Mouse (Mus musculus): ENCODE measurements around the gene Nat10. TPM values are rescaled to one million over a fixed set of nuclear protein-coding genes. Genes with fewer than 3 reads are reported as not detected.

Nat10 gene
- 15.8 and 16.1 TPM in 2 replicates for polyA plus RNA-seq (2015; fragmentation: Nextera tagmentation; extraction: Ambion mirVana)

DNA sequence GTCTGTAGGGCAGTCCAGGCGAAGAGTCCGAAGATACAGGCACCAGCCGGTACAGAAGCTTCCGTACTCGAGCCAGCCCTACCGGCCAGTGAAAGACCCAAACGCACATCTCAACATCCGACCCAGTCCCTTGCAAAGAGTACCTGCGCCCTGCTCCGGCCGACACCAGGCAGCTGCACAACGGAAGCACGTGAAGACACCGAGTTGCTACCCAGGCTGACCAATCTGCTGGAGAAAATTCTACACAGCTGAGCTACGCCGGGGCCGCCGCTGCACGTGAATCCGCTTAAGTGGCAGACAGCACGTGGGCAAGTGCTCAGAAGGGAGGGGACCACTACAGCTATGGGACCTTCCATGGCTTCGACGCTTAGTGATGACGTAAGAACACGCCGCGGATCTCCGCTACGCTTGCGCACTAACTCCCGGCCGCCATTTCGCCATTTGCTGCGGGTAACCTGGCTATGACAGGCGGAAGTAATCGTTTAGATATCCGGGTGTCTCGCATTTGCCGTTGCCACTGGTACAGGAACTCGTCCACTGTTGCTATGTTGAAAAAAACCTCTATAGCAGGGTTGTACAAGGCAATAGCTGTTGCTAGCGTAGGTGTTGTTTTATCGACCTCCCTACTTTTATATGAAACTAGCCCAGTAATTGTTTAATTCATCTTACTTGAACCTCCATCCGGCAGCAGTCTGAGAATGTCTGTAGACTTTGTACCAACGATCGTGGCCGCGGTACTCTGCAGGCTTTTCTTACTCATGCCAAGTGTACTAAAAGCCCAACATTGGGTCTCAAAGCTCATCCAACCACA is at the start of gene Nat10:
Gene Nat10, minus strand, starts transcription at position 365 of the 811 bp plus-strand sequence.
- H3K4me1 ChIP-seq = peaks cover 21% of the 10 kb centered on the region
- H3K4me3 ChIP-seq = peak within 1 kb of the TSS; percentile 79
- ATAC-seq (ENCODE audit: extremely low read depth, insufficient number of reproducible peaks, low FRiP score, low TSS enrichment) = peak; percentile 93
- peak within 1 kb of the TSS; percentile 92 for H3K4me2 ChIP-seq
- H3K9me3 ChIP-seq = no peaks in the 10 kb centered on the region
- peak within 1 kb of the TSS; percentile 76 for H3K27ac ChIP-seq (replicated peaks)
- H3K36me3 ChIP-seq = peaks cover 34% of the 10 kb centered on the region
- H3K27me3 ChIP-seq (replicated peaks) = no peaks in the 10 kb centered on the region
- peak within 1 kb of the TSS; percentile 82 for H3K9ac ChIP-seq
- under 1% methylated on average over 47 of the region's 47 CpGs for WGBS

DNA sequence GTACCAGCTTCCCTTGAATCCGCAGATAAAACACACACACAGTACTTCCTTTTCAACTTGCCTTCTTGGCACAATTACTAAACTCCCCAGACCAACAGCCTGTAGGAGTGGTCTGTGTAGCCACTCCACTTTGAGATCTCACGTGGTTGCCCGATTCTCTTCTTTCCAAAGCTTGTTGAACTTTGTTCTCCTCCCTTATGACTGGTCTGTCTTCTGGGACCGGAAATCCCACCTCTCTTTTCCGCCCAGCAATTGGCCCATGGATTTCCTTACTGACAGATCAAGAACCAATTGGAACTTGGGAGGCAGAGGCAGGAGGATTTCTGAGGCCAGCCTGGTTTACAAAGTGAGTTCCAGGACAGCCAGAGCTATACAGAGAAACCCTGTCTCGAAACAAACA is 49.3 kb upstream of the Nat10 start:
- no peak for ATAC-seq (ENCODE audit: extremely low read depth, insufficient number of reproducible peaks, low FRiP score, low TSS enrichment)
- Histone ChIP-seq H3K36me3 (no peaks in the 10 kb centered on the region), H3K4me2 (no peak overlapping the region), H3K9ac (no peak overlapping the region), H3K4me1 (no peaks in the 10 kb centered on the region), H3K27ac (replicated peaks) (no peak overlapping the region), H3K27me3 (replicated peaks) (no peaks in the 10 kb centered on the region), H3K9me3 (no peaks in the 10 kb centered on the region), H3K4me3 (no peak overlapping the region)
- 74% methylated on average over 6 of the region's 6 CpGs for WGBS

GRCm38 (mm10) chr2:103808466-103808865 is 47.4 kb upstream of the Nat10 start:
- H3K4me1 ChIP-seq = peaks cover 10% of the 10 kb centered on the region
- no peak for ATAC-seq (ENCODE audit: extremely low read depth, insufficient number of reproducible peaks, low FRiP score, low TSS enrichment)
- no peak overlapping the region for H3K27ac ChIP-seq (replicated peaks)
- no peak overlapping the region for H3K9ac ChIP-seq
- no peaks in the 10 kb centered on the region for H3K9me3 ChIP-seq
- H3K27me3 ChIP-seq (replicated peaks) = no peaks in the 10 kb centered on the region
- H3K4me3 ChIP-seq = no peak overlapping the region
- no peak overlapping the region for H3K4me2 ChIP-seq
- no peaks in the 10 kb centered on the region for H3K36me3 ChIP-seq

GRCm38 (mm10) chr2:103803770-103804530 is 42.9 kb upstream of the Nat10 start:
- no peak for ATAC-seq (ENCODE audit: extremely low read depth, insufficient number of reproducible peaks, low FRiP score, low TSS enrichment)
- 69% methylated on average over 5 of the region's 5 CpGs for WGBS
- no peaks in the 10 kb centered on the region for H3K9me3 ChIP-seq

DNA sequence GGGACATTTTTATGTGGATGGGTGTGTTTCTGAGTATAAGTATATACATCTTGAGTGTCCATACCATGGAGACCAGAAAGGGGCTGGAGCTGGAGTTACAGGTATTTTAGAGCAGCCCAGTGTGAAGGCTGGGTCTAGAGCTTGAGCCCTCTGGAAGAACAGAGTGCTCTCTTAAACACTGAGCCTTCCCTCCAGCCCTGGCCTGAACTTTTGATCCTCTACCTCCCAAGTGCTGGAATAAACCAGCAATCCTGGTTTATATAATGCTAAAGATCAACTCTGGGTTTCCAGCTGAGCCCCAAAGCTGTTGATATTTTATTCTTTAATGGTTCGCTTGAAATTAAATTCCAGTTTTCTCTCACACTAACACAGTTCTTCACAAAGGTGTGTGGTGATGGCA is 41.4 kb upstream of the Nat10 start:
- H3K36me3 ChIP-seq = no peaks in the 10 kb centered on the region
- no peaks in the 10 kb centered on the region for H3K9me3 ChIP-seq
- no peak overlapping the region for H3K4me2 ChIP-seq
- no peaks in the 10 kb centered on the region for H3K27me3 ChIP-seq (replicated peaks)
- WGBS = 82% methylated on average over 1 of the region's 1 CpGs
- H3K4me1 ChIP-seq = peaks cover 18% of the 10 kb centered on the region
- no peak overlapping the region for H3K4me3 ChIP-seq
- H3K9ac ChIP-seq = no peak overlapping the region
- no peak for ATAC-seq (ENCODE audit: extremely low read depth, insufficient number of reproducible peaks, low FRiP score, low TSS enrichment)
- H3K27ac ChIP-seq (replicated peaks) = no peak overlapping the region

More at GRCm38 (mm10) chr2:103803770-103804530, 42.9 kb upstream of the Nat10 start:
- H3K4me1 ChIP-seq = peaks cover 10% of the 10 kb centered on the region
- H3K27me3 ChIP-seq (replicated peaks) = no peaks in the 10 kb centered on the region
- H3K36me3 ChIP-seq = no peaks in the 10 kb centered on the region
- H3K27ac ChIP-seq (replicated peaks) = no peak overlapping the region
- no peak overlapping the region for H3K4me2 ChIP-seq
- H3K9ac ChIP-seq = no peak overlapping the region
- no peak overlapping the region for H3K4me3 ChIP-seq

- peak within 1 kb of the TSS; percentile 100 for H3K27ac ChIP-seq (replicated peaks)
- H3K4me1 ChIP-seq = peaks cover 23% of the 10 kb centered on the region
- H3K9ac ChIP-seq = peak within 1 kb of the TSS; percentile 100
- peaks cover 19% of the 10 kb centered on the region for H3K36me3 ChIP-seq
- peak within 1 kb of the TSS; percentile 94 for H3K4me3 ChIP-seq
- no peaks in the 10 kb centered on the region for H3K27me3 ChIP-seq (replicated peaks)
- no peaks in the 10 kb centered on the region for H3K9me3 ChIP-seq
- H3K4me2 ChIP-seq = peak within 1 kb of the TSS; percentile 84
- WGBS = 1% methylated on average over 33 of the region's 33 CpGs
- ATAC-seq (ENCODE audit: extremely low read depth, insufficient number of reproducible peaks, low FRiP score, low TSS enrichment) = peak; percentile 89
Measured at GRCm38 (mm10) chr2:103797491-103798009, 36.5 kb upstream of the Nat10 start, which contains the start of gene Caprin1. Gene Caprin1, minus strand, starts transcription at chr2:103797649.

DNA sequence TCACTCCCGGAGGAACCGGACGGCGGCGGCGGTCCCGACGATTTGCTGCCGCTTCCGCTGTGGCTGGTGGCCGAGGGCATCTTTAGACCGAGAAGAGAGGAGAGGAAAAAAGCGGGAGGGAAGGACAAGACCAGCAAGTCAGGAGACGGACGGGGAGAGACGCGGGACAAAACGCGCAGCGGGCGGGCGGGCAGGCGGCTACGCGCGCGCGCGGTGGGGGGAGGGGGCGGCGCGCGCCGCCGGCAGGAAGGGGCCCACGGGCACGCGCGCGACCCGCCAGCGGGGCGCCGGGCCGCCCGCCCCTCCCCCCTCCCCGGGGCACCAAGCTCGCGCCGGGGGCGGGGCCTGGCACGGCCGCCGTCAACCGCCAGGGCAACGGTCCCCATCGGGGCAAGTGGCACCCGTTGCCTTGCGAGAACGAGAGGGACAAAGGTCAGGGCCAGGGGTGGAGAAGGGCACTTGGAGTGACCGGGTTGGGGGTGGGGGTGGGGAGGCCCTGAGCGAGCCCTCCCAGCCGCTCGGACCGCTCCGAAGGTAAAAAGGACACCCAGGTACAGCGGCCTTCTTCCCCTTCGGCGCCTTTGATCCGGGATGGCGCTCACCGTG is 35.9 kb upstream of the Nat10 start:
- WGBS = 1% methylated on average over 53 of the region's 72 CpGs
- Histone ChIP-seq H3K36me3 (peaks cover 25% of the 10 kb centered on the region), H3K4me2 (peak overlapping the region; percentile 84), H3K4me1 (peaks cover 29% of the 10 kb centered on the region), H3K4me3 (peak overlapping the region; percentile 94), H3K27ac (replicated peaks) (peak overlapping the region; percentile 100), H3K9me3 (no peaks in the 10 kb centered on the region), H3K27me3 (replicated peaks) (no peaks in the 10 kb centered on the region), H3K9ac (peak overlapping the region; percentile 100)
- ATAC-seq (ENCODE audit: extremely low read depth, insufficient number of reproducible peaks, low FRiP score, low TSS enrichment) = peak; percentile 73

- Histone ChIP-seq H3K9ac (peak overlapping the region; percentile 100), H3K9me3 (no peaks in the 10 kb centered on the region), H3K27me3 (replicated peaks) (no peaks in the 10 kb centered on the region), H3K4me3 (peak overlapping the region; percentile 94), H3K27ac (replicated peaks) (peak overlapping the region; percentile 100), H3K4me2 (peak overlapping the region; percentile 84), H3K36me3 (peaks cover 27% of the 10 kb centered on the region), H3K4me1 (peaks cover 31% of the 10 kb centered on the region)
- 0% methylated on average over 42 of the region's 42 CpGs for WGBS
- ATAC-seq (ENCODE audit: extremely low read depth, insufficient number of reproducible peaks, low FRiP score, low TSS enrichment) = peak; percentile 39
Measured at GRCm38 (mm10) chr2:103796211-103796860, 35.3 kb upstream of the Nat10 start.

DNA sequence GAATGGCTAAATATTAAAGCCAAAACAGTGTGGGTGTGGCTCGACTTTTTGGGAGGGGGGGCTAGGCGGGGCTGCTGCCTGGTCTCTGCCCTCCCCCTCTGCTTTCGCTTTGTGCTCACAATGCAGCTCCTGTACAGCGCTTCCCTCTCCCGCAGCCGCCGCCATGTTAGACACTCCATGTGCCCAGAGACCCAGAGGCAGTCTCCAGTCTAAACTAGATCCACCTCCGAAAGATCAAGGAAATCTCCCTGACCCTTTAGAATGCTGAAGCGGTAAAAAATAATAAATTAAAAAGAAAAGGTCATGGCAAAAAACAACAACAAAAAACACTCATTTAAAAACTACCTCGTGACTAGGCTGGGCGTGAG is 34.8 kb upstream of the Nat10 start:
- H3K4me2 ChIP-seq = peak overlapping the region; percentile 84
- under 1% methylated on average over 11 of the region's 11 CpGs for WGBS
- peak overlapping the region; percentile 94 for H3K4me3 ChIP-seq
- H3K27me3 ChIP-seq (replicated peaks) = no peaks in the 10 kb centered on the region
- H3K9ac ChIP-seq = peak overlapping the region; percentile 100
- H3K9me3 ChIP-seq = no peaks in the 10 kb centered on the region
- peaks cover 35% of the 10 kb centered on the region for H3K4me1 ChIP-seq
- peak overlapping the region; percentile 100 for H3K27ac ChIP-seq (replicated peaks)
- H3K36me3 ChIP-seq = peaks cover 32% of the 10 kb centered on the region
- ATAC-seq (ENCODE audit: extremely low read depth, insufficient number of reproducible peaks, low FRiP score, low TSS enrichment) = peak; percentile 57; the same call in 1 of the 2 replicates

DNA sequence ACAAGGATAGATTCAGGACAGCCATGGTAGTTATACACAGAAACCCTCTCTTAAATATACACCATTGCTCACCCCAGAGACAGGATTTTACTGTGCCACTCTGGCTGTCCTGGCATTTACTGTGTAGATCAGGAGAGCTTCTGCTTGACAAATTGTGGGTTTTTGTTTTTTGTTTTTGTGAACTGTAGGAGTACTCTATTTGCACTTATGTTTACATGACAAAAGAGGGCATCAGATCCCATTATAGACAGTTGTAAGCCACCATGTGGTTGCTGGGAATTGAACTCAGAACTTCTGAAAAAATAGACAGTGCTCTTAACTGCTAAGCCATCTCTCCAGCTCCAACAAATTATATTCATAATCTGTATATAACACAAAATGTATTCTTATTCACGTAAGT is 30.9 kb upstream of the Nat10 start:
- Histone ChIP-seq H3K27ac (replicated peaks) (no peak overlapping the region), H3K4me1 (peaks cover 41% of the 10 kb centered on the region), H3K36me3 (peaks cover 63% of the 10 kb centered on the region), H3K9me3 (no peaks in the 10 kb centered on the region), H3K27me3 (replicated peaks) (no peaks in the 10 kb centered on the region), H3K9ac (0 out of 2 replicates have a peak overlapping the region, but pooled peaks have one; percentile 10), H3K4me2 (no peak overlapping the region), H3K4me3 (no peak overlapping the region)
- WGBS = 94% methylated on average over 1 of the region's 1 CpGs
- no peak for ATAC-seq (ENCODE audit: extremely low read depth, insufficient number of reproducible peaks, low FRiP score, low TSS enrichment)

Data from heart, embryonic 13.5 days (tissue).